Mouse (Mus musculus): ENCODE measurements around the gene Vav1.
"Not testable (repeated sequence)": the region's sequence is repeated elsewhere in the genome, so short reads cannot be mapped to it uniquely, and the experiment has no call there.

The Vav1 gene

GRCm38 (mm10) chr17:57279591-57280224 is 808 bp downstream of the Vav1 start:
- no peak for DNase-seq (ENCODE audit: low read depth, low spot score)

- DNase-seq (ENCODE audit: low read depth, low spot score), result no peak
These were observed 1.5 kb downstream of the Vav1 start for GRCm38 (mm10) chr17:57280411-57280810.

GRCm38 (mm10) chr17:57283906-57284305 is 5.0 kb downstream of the Vav1 start:
- no peak for DNase-seq (ENCODE audit: low read depth, low spot score)

- DNase-seq (ENCODE audit: low read depth, low spot score), result no peak
These were observed 6.2 kb downstream of the Vav1 start for GRCm38 (mm10) chr17:57285077-57285476.

- no peak for DNase-seq (ENCODE audit: low read depth, low spot score)
These were observed 7.9 kb downstream of the Vav1 start for GRCm38 (mm10) chr17:57286718-57287355.

- DNase-seq (ENCODE audit: low read depth, low spot score), result no peak
These were observed 10.4 kb downstream of the Vav1 start for GRCm38 (mm10) chr17:57289252-57289651.

- peak; percentile 2 for DNase-seq (ENCODE audit: low read depth, low spot score)
These were observed 11.2 kb downstream of the Vav1 start for GRCm38 (mm10) chr17:57290001-57290670.

GRCm38 (mm10) chr17:57290671-57291055 is 11.8 kb downstream of the Vav1 start:
- DNase-seq (ENCODE audit: low read depth, low spot score), result no peak

GRCm38 (mm10) chr17:57292302-57292701 is 13.4 kb downstream of the Vav1 start:
- DNase-seq (ENCODE audit: low read depth, low spot score), result no peak

GRCm38 (mm10) chr17:57292968-57293367 is 14.1 kb downstream of the Vav1 start:
- no peak for DNase-seq (ENCODE audit: low read depth, low spot score)

GRCm38 (mm10) chr17:57295935-57296334 is 17.0 kb downstream of the Vav1 start:
- DNase-seq (ENCODE audit: low read depth, low spot score), result no peak

GRCm38 (mm10) chr17:57297040-57297439 is 18.1 kb downstream of the Vav1 start:
- no peak for DNase-seq (ENCODE audit: low read depth, low spot score)

GRCm38 (mm10) chr17:57305593-57305992 is 26.7 kb downstream of the Vav1 start:
- no peak for DNase-seq (ENCODE audit: low read depth, low spot score)

- DNase-seq (ENCODE audit: low read depth, low spot score), result no peak
These were observed 28.2 kb downstream of the Vav1 start for GRCm38 (mm10) chr17:57307074-57307473.

- DNase-seq (ENCODE audit: low read depth, low spot score), result no peak
These were observed 32.9 kb downstream of the Vav1 start for GRCm38 (mm10) chr17:57311801-57312200.

- DNase-seq (ENCODE audit: low read depth, low spot score), result no peak
These were observed 48.7 kb downstream of the Vav1 start for GRCm38 (mm10) chr17:57327615-57328014.

- DNase-seq (ENCODE audit: low read depth, low spot score), result no peak
These were observed 50.0 kb downstream of the Vav1 start for GRCm38 (mm10) chr17:57328944-57329343.

GRCm38 (mm10) chr17:57330993-57331392 is 52.1 kb downstream of the Vav1 start:
- DNase-seq (ENCODE audit: low read depth, low spot score), result no peak

GRCm38 (mm10) chr17:57332241-57332640 is 53.3 kb downstream of the Vav1 start:
- no peak for DNase-seq (ENCODE audit: low read depth, low spot score)

- DNase-seq (ENCODE audit: low read depth, low spot score), result no peak
These were observed 55.3 kb downstream of the Vav1 start for GRCm38 (mm10) chr17:57334001-57334760.

- DNase-seq (ENCODE audit: low read depth, low spot score), result peak; percentile 87
These were observed 55.9 kb downstream of the Vav1 start for GRCm38 (mm10) chr17:57334761-57335150.

GRCm38 (mm10) chr17:57335194-57335593 is 56.3 kb downstream of the Vav1 start:
- not testable (repeated sequence) for DNase-seq (ENCODE audit: low read depth, low spot score)

Data from mesoderm, embryonic 11.5 days (tissue).